Mouse (Mus musculus) thymus, postnatal 14 days (tissue): Measurements from ENCODE around the gene Avpr2.

Source experiments
- DNase-seq: peaks from one replicate; pipeline ENCODE4 v3.0.0; 2021

Gene Avpr2

GRCm38 (mm10) chrX:73918631-73919030, 26.7 kb downstream of the Avpr2 start:
- DNase-seq = no peak

GRCm38 (mm10) chrX:73921285-73921822, 29.5 kb downstream of the Avpr2 start:
- DNase-seq = no peak

DNA sequence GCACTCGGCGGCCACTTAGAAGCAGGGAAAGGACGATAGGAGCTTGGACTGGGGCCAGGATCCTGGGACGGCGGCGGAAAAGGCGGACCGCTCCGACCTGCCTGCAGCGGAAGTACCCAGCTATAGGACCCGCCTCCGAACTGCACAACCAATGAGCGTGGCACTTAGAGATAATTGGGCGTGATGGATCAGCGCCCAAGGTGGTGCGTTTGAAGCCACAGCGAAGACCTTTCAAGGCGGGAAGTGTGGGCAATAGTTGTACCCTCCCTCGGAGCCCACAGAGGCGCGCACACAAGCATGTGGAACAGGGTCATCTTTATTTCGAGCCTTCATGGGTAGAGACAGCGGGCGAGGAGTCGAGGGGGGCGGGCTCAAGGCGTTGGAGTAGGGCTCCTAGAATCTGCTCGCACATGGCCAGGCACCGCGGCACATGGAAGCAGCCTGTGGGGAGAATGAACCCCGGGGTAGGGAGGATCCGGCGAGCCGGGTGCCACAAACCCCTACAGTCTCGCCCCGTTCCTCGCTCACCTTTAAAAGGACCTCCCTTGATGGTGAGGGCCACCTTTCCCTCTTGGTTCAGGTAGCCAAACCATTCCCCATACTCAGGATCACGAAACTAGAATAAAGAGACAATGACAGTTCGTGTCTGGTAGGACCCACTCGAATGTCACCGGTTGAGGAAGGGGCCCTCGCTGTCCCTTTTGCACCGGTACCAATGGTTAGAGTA, 30.1 kb downstream of the Avpr2 start, which contains the start of the genes Arhgap4 and Naa10:
TSS of gene Arhgap4 (minus strand) at position 48 of the 727 bp plus-strand sequence.
TSS of gene Naa10 (minus strand) at position 122 of the 727 bp plus-strand sequence.
- peak; percentile 82 for DNase-seq

GRCm38 (mm10) chrX:73922550-73922882, 30.6 kb downstream of the Avpr2 start:
- DNase-seq = peak; percentile 61

DNA sequence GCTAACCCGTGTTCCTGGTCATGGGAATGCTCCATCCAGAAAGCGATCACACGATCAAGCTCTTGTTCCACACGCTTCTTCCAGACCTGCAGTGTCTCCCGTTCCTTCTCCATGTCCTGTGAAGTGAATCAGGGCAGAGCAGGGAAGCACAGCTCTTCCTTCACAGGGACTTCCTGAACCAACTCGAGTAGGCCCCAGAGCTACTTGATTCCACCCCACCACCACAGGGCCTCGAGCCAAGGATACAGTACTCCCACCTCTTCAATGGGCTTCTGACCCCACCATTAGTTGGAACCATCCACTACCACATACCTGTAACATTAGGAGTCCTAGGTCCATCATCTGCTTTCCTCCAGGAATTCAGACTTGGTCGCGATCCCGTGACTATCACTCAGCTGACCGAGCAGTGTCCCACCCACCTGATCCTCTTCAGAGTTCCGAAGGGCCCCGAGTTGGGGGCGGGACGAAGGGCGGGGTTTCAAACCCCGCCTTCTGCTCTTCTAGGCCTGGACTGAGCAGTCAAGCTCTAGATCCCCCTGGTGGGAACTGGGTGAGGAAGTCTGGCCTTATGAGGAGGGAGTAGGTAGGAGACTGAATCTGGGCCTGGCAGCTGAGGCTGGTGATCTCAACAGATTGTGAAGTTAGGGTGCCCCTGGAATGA, 38.6 kb downstream of the Avpr2 start, which contains the start of gene Renbp:
TSS of gene Renbp (minus strand) at position 449 of the 661 bp plus-strand sequence.
- DNase-seq = peak; percentile 67

DNA sequence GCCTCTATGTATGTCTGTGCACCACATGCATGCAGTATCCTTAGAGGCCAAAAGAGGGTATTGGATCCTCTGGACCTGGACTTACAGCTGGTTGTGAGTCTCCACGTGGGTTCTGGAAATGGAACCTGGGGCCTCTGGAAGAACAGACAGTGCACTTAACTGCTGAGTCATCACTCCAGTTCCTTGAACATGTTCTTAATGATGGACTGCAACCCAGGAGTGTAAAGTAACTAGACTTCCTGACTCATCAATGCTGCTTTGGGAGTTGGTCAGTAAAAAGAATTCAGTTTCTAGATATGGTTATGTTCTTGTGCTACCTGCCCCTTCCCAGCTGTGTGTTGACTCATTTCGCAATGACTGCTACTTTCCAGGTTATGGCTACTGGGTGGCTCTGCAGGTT, 40.0 kb downstream of the Avpr2 start:
- DNase-seq = no peak

DNA sequence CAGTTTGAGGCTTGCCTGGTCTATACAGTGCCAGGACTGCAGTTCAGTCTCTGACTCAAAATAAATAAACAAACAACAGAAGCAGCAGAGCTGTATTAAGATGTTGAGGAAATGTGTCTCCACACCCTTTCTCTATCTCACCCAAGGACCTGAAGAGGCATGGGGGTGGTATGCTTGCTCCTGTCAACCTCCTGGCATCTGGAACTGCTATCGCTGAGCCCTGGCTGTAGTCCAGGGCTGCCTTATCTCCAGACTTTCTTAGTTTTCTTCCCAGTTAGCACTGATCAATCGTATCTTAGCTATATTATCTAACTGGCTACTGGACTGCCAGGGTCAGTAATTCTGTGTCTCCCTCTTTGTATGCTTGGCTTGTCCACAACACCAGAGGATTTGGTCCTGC, 50.0 kb downstream of the Avpr2 start:
- no peak for DNase-seq

DNA sequence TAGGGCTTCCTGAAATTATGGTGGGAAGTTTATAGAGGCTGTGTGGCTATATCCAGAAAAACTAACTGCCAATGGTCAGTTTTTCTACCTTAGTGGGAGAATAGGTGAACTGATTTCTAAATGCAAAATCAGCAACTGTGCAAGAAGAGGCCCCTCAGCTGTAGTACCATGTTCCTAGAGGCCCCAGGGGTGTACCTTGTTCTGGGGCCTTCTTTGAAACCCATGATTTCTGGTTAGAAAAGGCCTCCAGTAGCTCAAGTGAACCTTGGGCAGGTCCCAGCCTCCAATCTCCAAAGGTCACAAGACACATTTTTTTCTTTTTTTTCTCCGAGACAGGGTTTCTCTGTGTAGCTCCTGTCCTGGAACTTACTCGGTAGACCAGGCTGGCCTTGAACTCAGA, 50.4 kb downstream of the Avpr2 start:
- no peak for DNase-seq
